Mouse (Mus musculus): ENCODE measurements around the gene Chmp3.

The Chmp3 gene

GRCm38 (mm10) chr6:71609968-71610367, 66.4 kb downstream of the Chmp3 start:
- no peak for DNase-seq (ENCODE audit: low spot score)

GRCm38 (mm10) chr6:71613225-71613624, 69.6 kb downstream of the Chmp3 start:
- no peak for DNase-seq (ENCODE audit: low spot score)

DNA sequence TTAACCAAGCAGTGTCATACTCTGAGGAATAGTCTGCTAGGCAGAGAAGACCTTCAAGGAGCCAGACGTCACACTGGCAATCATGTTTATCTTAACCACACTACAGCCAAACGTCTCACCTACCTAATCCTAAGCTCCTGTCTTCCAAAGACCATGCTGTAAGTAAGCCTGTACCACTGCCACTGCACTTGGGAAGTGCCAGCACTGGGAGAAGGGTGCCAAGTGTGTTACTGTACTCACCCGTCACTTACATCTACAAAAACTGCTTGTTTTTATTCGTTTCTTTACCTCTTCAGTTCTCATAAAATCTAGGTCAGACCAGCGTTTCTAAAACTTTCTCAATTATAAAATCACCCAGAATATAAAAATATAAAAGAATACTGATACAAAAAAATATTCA, 73.4 kb downstream of the Chmp3 start:
- DNase-seq (ENCODE audit: low spot score): no peak

GRCm38 (mm10) chr6:71621551-71621950, 78.0 kb downstream of the Chmp3 start:
- DNase-seq (ENCODE audit: low spot score): no peak

- DNase-seq (ENCODE audit: low spot score): peak; percentile 60
Observed at GRCm38 (mm10) chr6:71621981-71622380, 78.4 kb downstream of the Chmp3 start.

GRCm38 (mm10) chr6:71624723-71625122, 81.1 kb downstream of the Chmp3 start:
- no peak for DNase-seq (ENCODE audit: low spot score)

GRCm38 (mm10) chr6:71625984-71626383, 82.4 kb downstream of the Chmp3 start:
- DNase-seq (ENCODE audit: low spot score): no peak

DNA sequence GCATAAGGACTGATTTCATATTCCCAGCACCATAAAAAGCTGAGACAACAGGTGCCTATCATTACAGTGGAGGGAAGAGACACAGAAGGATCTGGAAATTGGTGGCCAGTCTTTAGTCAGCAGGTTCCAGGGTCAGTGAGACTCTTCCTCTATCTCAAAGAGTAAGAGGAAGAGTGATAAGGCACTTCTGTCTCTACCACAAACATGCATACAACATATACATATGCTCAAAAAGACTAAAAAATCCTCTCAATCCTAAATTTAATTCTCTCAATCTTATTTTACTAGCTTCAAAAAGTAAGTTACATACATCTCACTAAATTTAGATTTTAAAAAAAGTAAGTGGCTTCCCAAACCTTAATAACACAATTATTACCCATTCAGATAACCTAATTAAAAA, 83.7 kb downstream of the Chmp3 start:
- no peak for DNase-seq (ENCODE audit: low spot score)

- DNase-seq (ENCODE audit: low spot score): no peak
Observed at GRCm38 (mm10) chr6:71631196-71631595, 87.6 kb downstream of the Chmp3 start.

DNA sequence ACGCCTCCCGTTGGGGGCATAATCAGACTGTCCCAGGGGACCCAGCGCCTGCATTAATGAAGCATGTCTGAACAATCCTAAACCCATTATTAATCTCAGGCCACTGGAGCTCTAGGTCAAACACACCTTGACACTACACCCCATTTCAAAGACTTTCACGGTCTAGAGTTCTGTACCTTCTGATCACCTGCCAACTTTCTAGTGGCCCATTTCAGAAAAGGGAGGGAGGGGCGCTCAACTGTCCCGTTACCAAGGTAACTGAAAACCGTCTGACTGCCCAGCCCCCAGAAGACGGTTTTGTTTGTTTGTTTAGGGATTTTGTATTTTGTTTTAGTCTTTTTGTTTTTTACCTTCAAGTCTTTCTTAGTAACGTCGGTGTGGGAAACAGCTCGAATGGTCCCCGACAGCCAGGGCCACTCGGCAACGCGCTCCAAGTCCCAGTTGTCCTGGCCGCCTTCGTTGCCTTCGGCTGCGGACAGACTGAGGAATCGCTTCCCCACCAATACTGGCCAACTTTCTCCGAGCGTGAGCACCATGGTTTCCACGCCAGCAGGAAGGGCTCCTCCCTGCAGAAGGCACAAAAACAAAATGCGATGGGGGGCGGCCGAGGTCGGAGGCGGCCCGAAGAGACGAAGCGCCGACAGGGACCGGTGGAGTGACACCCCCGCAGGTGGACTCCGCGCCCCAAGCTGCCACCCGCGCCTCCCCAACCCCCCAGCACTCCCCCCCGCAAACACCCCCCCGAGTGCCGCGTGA, 88.3 kb downstream of the Chmp3 start:
- DNase-seq (ENCODE audit: low spot score): peak; percentile 51

Data from urinary bladder, postnatal 14 days (tissue).